Mouse (Mus musculus) heart, postnatal 0 days (tissue): Measurements from ENCODE around the gene Dhx37. TPM values are rescaled to one million over a fixed set of nuclear protein-coding genes. Genes with fewer than 3 reads are reported as not detected.

Experiments used
- ATAC-seq: fragments of 200-750 bp; cut with Nextera tagmentation; 2 replicates; pipeline ENCODE4 v1.8.0; 2017; ENCODE audit warnings: low read depth, moderate number of reproducible peaks, moderate library complexity; ENCODE audit not compliant: insufficient read depth
- DNase-seq: peaks from one replicate; pipeline ENCODE4 v3.0.0-alpha.2; 2016; ENCODE audit warnings: low spot score
- H3K27ac ChIP-seq: fragments of 300-500 bp; sonication (generic); 2 replicates; pipeline ENCODE4 v1.5.1; 2014; ENCODE audit warnings: low read depth, mild to moderate bottlenecking
- H3K27me3 ChIP-seq: fragments of 300-500 bp; sonication (generic); 2 replicates; pipeline ENCODE4 v1.6.1; 2014; ENCODE audit warnings: low read length, mixed read lengths; ENCODE audit not compliant: control insufficient read depth, insufficient read depth
- H3K36me3 ChIP-seq: fragments of 300-500 bp; sonication (generic); replicated peaks from 2 replicates; pipeline ENCODE4 v1.6.1; 2014; ENCODE audit warnings: low read length, mixed read lengths; ENCODE audit not compliant: control insufficient read depth, insufficient read depth
- H3K4me1 ChIP-seq: fragments of 300-500 bp; sonication (generic); 2 replicates; pipeline ENCODE4 v1.6.1; 2014; ENCODE audit warnings: antibody characterized with exemption; ENCODE audit not compliant: control insufficient read depth, insufficient read depth
- H3K4me2 ChIP-seq: fragments of 300-500 bp; sonication (generic); 2 replicates; pipeline ENCODE4 v1.6.1; 2014; ENCODE audit warnings: low read depth, mild to moderate bottlenecking, low read length, moderate library complexity
- H3K4me3 ChIP-seq: fragments of 300-500 bp; sonication (generic); 2 replicates; pipeline ENCODE4 v1.5.1; 2014; ENCODE audit warnings: low read depth, low read length
- H3K9ac ChIP-seq: fragments of 300-500 bp; sonication (generic); replicated peaks from 2 replicates; pipeline ENCODE4 v1.6.1; 2014; ENCODE audit warnings: low read depth, low read length, mixed read lengths
- H3K9me3 ChIP-seq: fragments of 300-500 bp; sonication (generic); replicated peaks from 2 replicates; pipeline ENCODE4 v1.6.1; 2016; ENCODE audit warnings: low read length; ENCODE audit not compliant: control insufficient read depth
- CTCF ChIP-seq: IDR thresholded peaks from 2 replicates; pipeline ENCODE4 v1.5.1; 2016; ENCODE audit warnings: antibody characterized with exemption, control low read depth, low read depth
- EP300 ChIP-seq: IDR thresholded peaks from 2 replicates; pipeline ENCODE4 v1.6.1; 2016; ENCODE audit warnings: antibody characterized with exemption, low read depth
- WGBS: fragments of 180-500 bp; shearing (Covaris S2); extraction: QIAGEN DNeasy Blood & Tissue Kit; methylation state at CpG from one replicate; pipeline ENCODE4 v1.1.7; 2014; 5-methylcytosine and 5-hydroxymethylcytosine counted together
- polyA plus RNA-seq: library from polyadenylated mRNA; unstranded; fragments of >200 nt; fragmentation: Nextera tagmentation; extraction: Ambion mirVana; gene quantifications from 2 replicates; pipeline ENCODE4 v1.2.1, GENCODE M21; 2015
- total RNA-seq: library from RNA; depleted of rRNA; stranded (reverse); fragments of >200 nt; gene quantifications from 2 replicates; pipeline ENCODE4 v1.2.3, GENCODE M21; 2014; ENCODE audit warnings: low replicate concordance

The Dhx37 gene
- total and polyA plus RNA-seq, 2 experiments from 2014 or later, result 5.9 to 6.8 TPM

GRCm38 (mm10) chr5:125403481-125404465, 30.1 kb downstream of the Dhx37 start:
- ATAC-seq (peak; percentile 31), DNase-seq (peak; percentile 68)
- Histone ChIP-seq H3K27me3 (no peaks in the 10 kb centered on the region), H3K27ac (peak overlapping the region; percentile 54), H3K4me2 (peak overlapping the region; percentile 70), H3K4me1 (peaks cover 12% of the 10 kb centered on the region; the same call in 1 of the 2 replicates), H3K36me3 (no peaks in the 10 kb centered on the region), H3K9me3 (no peaks in the 10 kb centered on the region), H3K4me3 (peak overlapping the region; percentile 62), H3K9ac (no peak overlapping the region)
- TF ChIP-seq CTCF (no peak), EP300 (no peak; the same call in 1 of the 2 replicates)
- WGBS, result 12% methylated on average over 31 of the region's 31 CpGs

DNA sequence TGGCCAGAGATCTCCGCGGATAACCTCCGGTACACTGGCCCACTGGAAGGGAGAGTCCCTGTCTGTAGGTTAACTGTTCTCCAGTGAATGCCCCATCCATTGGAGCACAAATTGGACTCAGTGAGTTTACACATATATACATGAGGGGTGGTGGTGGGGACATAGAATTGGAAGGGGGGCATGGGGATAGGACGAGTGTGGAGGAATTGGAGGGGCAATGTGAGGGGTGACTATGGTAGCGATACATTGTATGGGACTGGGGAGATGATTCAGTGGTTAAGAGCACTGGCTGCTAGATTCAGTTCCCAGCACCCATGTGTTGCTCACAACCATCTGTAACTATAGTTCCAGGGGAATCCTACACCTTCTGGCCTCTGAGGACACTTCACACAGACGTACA, 30.9 kb downstream of the Dhx37 start:
- no peaks in the 10 kb centered on the region for H3K9me3 ChIP-seq
- ATAC-seq, result no peak
- no peak overlapping the region for H3K9ac ChIP-seq
- H3K4me2 ChIP-seq, result no peak overlapping the region
- 67% methylated on average over 6 of the region's 6 CpGs for WGBS
- H3K36me3 ChIP-seq, result no peaks in the 10 kb centered on the region
- H3K4me1 ChIP-seq, result peaks cover 12% of the 10 kb centered on the region; the same call in 1 of the 2 replicates
- H3K4me3 ChIP-seq, result no peak overlapping the region
- peak overlapping the region; percentile 54 for H3K27ac ChIP-seq
- H3K27me3 ChIP-seq, result no peaks in the 10 kb centered on the region
- DNase-seq, result no peak
- TF ChIP-seq EP300 (no peak), CTCF (no peak)

DNA sequence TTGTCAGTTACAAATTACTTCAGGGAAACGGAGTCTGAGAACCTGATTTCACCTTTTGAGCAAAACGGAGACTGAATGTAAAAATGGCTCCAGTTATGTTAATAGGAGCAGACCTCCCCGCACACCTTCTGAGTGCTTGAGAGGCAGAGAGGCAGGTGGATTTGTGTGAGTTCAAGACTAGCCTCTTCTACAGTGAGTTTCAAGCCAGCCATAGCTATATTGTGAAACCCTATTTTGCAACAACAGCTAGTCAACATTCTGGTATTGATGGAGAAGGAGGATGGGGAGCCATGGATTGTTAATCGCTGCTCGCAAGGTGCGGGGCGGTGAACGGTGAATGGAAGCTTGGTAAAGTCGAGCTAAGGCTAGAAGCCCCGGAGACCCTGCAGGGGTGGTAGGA, 31.4 kb downstream of the Dhx37 start:
- H3K9me3 ChIP-seq, result no peaks in the 10 kb centered on the region
- no peak overlapping the region for H3K4me3 ChIP-seq
- H3K36me3 ChIP-seq, result no peaks in the 10 kb centered on the region
- TF ChIP-seq EP300, result no peak
- no peak for TF ChIP-seq CTCF
- ATAC-seq (no peak), DNase-seq (no peak)
- H3K27ac ChIP-seq, result no peak overlapping the region
- peaks cover 12% of the 10 kb centered on the region; the same call in 1 of the 2 replicates for H3K4me1 ChIP-seq
- H3K27me3 ChIP-seq, result no peaks in the 10 kb centered on the region
- H3K9ac ChIP-seq, result no peak overlapping the region
- 72% methylated on average over 10 of the region's 10 CpGs for WGBS
- H3K4me2 ChIP-seq, result no peak overlapping the region

- Histone ChIP-seq H3K9me3 (no peaks in the 10 kb centered on the region), H3K4me1 (0 out of 2 replicates have a peak, but pooled peaks cover 3% of the 10 kb centered on the region), H3K9ac (no peak overlapping the region), H3K27me3 (no peaks in the 10 kb centered on the region), H3K4me2 (no peak overlapping the region), H3K4me3 (no peak overlapping the region), H3K36me3 (no peaks in the 10 kb centered on the region), H3K27ac (no peak overlapping the region)
- 49% methylated on average over 7 of the region's 7 CpGs for WGBS
- DNase-seq (no peak), ATAC-seq (no peak)
- TF ChIP-seq EP300, result no peak
- peak; percentile 18; the same call in 1 of the 2 replicates for TF ChIP-seq CTCF
Observed at GRCm38 (mm10) chr5:125400903-125401302, 33.0 kb downstream of the Dhx37 start.

DNA sequence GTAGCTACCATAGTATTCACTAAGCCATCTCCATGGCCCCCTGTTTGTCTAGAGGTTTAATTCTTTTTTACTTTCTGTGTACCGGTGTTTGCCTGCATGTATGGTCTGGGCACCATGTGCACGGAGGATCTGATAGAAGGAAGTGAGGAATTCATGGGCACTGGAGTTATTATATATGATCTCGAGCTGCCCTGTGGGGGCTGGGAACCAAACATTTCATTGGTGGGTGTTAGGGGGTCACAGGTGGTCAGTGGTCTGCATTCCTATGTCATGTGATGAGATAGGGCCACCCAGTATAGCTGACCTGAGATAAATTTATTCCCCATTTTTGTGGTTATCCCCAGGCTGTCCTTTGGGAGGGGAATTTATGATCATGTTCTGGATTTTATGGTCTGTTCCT, 38.9 kb downstream of the Dhx37 start:
- ATAC-seq (no peak), DNase-seq (no peak)
- Histone ChIP-seq H3K27me3 (no peaks in the 10 kb centered on the region), H3K4me2 (no peak overlapping the region), H3K4me1 (peaks cover 25% of the 10 kb centered on the region), H3K9me3 (no peaks in the 10 kb centered on the region), H3K27ac (peak overlapping the region; percentile 97), H3K36me3 (no peaks in the 10 kb centered on the region), H3K4me3 (no peak overlapping the region), H3K9ac (no peak overlapping the region)
- 64% methylated on average over 3 of the region's 3 CpGs for WGBS
- TF ChIP-seq CTCF, result no peak
- TF ChIP-seq EP300, result no peak
